Mouse (Mus musculus): ENCODE results near the gene Oit1. TPM values are rescaled to one million over a fixed set of nuclear protein-coding genes. Genes with fewer than 3 reads are reported as not detected.

Gene Oit1
- polyA plus RNA-seq, 1 experiment from 2014 or later: not detected

DNA sequence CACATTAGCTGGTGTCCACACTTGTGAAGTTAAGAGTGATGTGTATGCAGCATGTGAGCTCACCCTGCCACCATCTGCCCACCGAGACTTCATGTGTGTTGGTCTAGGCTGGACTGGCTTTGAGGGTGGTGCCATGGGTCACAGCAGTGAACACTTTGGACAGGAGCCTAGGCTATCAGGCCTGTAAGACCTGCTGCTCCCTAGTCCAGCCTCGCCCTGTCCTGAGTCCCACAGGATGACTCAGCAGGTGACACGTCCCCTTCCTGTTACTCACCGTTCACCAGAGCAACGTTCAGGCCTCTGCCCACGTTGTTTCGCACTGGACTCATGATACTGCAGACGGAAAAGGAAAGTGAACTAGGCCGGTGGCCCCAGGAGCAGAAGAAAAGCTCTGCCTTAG lies 21.7 kb downstream of the Oit1 start:
- no peaks in the 10 kb centered on the region for H3K36me3 ChIP-seq (ENCODE audit: inconsistent target)
- H3K79me2 ChIP-seq (ENCODE audit: inconsistent target): no peaks in the 10 kb centered on the region
- H3K27ac ChIP-seq: no peak overlapping the region
- no peak overlapping the region for H3K4me3 ChIP-seq (ENCODE audit: inconsistent target)
- 36% methylated on average over 9 of the region's 9 CpGs for WGBS (ENCODE audit: missing documents)

DNA sequence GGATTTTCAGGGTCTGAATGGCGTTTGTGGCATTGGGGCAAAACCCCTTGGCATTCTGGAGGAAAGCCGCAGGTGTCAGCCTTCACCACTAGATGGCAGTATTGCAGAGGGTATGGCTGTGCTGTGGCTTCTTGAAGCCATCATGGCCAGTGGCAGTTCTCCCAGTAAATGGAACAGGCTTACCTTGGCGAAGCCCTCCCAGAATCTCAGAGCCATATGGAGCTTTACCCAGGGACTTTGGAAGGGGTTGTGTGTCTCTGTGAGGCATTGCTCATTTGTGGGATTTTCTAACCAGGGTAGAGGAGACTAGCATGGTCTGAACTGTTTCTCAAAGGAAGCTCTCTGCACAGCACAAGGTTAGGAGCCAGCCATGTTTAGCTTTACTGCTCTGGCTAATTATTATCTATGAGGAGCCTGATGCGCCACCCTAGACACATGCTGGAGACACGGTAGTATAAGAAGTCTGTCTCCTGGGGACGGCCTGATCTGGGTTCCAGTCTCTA lies 22.5 kb downstream of the Oit1 start:
- no peaks in the 10 kb centered on the region for H3K79me2 ChIP-seq (ENCODE audit: inconsistent target)
- H3K4me3 ChIP-seq (ENCODE audit: inconsistent target): no peak overlapping the region
- no peaks in the 10 kb centered on the region for H3K36me3 ChIP-seq (ENCODE audit: inconsistent target)
- H3K27ac ChIP-seq: no peak overlapping the region
- 49% methylated on average over 6 of the region's 6 CpGs for WGBS (ENCODE audit: missing documents)

DNA sequence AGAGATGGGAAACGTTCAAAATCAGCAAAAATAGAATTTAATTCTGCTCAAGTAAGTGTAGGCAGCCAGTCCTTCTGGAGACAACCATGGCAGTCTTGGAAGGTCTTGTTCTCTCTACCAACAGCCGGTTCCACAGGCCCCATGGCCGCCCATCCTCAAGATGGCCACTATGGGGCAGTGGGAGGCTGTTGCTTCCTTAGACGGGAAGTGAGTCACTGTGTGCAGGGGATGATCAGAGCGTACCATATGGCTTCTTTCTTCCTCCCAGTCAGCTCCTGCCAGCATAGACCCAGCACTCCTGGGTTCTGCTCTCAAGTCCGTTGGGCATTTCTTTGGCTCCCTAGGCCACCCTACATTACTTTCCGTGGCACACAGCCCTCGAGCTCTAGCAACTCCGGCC lies 29.6 kb downstream of the Oit1 start:
- Histone ChIP-seq H3K27ac (no peak overlapping the region), H3K36me3 (ENCODE audit: inconsistent target) (no peaks in the 10 kb centered on the region), H3K4me3 (ENCODE audit: inconsistent target) (no peak overlapping the region), H3K79me2 (ENCODE audit: inconsistent target) (no peaks in the 10 kb centered on the region)
- 47% methylated on average over 9 of the region's 9 CpGs for WGBS (ENCODE audit: missing documents)

DNA sequence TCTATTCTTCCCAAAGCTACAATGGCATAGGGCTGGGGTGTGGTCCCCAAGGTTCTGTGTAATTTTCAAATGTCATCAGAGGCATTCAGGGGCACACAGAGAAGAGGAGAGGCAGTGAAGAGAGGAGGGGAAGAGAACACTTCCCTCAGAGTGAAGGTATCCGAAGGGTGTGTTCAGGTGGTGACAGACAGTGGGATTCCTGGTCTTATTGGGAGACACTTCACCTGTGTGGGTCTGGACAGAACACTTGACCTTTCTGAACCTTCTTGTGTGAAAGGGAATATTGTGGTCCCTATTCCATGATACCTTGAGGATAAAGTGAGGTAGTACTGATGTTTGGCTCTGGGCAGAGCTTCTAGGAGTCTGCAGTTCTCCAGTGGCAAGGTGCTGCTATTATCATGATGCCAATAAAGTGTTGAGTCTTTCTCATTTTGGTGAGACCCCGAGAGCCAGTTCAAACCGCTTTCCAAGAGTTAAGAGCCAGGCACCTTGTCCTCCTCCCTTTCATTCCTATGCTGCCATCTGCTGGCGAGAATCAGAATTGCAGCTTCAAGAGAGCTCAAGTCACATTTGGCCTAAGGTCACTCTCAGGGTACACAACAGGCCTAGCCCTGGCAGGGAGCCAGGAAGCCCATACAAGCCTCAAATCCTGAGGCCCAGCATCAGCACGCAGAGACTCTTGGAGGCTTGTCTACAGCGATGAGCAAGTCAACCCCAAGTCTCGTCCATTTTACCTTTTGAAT lies 32.1 kb downstream of the Oit1 start:
- no peak overlapping the region for H3K27ac ChIP-seq
- H3K36me3 ChIP-seq (ENCODE audit: inconsistent target): no peaks in the 10 kb centered on the region
- 29% methylated on average over 7 of the region's 7 CpGs for WGBS (ENCODE audit: missing documents)
- no peak overlapping the region for H3K4me3 ChIP-seq (ENCODE audit: inconsistent target)
- H3K79me2 ChIP-seq (ENCODE audit: inconsistent target): no peaks in the 10 kb centered on the region

DNA sequence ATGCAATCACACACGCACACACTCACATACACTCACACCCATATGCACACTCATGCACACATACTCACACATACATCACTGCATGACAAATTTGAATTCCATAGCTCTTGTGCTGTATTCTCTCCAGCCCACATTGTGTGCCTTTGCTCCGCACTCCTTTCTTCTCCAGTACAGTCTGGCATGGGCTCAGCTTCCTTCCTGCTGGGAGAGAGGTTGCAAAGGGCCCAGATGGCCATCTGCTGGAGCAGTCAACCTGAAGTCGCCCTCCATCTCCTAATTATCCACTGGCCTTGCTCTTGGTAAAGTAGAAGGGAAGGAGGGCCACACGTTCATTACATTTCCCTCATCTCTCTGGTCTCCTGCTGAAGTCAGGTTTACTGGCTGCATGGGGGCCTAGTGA lies 33.0 kb downstream of the Oit1 start:
- no peaks in the 10 kb centered on the region for H3K36me3 ChIP-seq (ENCODE audit: inconsistent target)
- 86% methylated on average over 4 of the region's 4 CpGs for WGBS (ENCODE audit: missing documents)
- no peak overlapping the region for H3K27ac ChIP-seq
- no peaks in the 10 kb centered on the region for H3K79me2 ChIP-seq (ENCODE audit: inconsistent target)
- H3K4me3 ChIP-seq (ENCODE audit: inconsistent target): no peak overlapping the region

DNA sequence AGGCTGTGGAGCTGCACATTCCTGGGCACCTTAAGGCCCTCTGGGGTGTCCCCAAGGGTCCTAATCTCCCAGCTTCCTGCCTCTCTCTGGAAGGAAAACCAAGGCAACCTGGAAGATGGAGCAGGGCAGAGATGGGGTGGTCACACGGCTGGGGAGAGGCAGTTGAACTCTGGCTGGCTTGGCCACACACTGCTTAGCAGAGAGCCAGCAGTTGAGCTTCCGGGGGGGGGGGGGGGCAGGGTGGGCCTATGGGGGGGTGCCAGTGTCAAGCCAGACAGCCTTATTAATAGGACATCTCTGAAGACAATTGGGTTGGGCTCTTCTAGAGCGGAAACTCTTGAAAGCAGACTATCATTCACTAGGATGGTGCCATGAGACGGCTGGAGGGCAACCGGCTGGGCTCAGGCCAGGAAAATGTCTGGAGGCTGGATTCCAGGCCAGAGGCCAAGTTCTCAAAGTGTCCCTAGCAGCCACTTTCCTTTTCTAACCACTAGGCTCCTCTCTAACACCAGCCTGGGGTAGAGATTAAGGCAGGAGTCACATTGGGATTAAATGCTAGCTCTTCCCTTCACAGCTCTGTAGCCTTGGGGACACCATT lies 35.9 kb downstream of the Oit1 start:
- no peaks in the 10 kb centered on the region for H3K79me2 ChIP-seq (ENCODE audit: inconsistent target)
- no peak overlapping the region for H3K4me3 ChIP-seq (ENCODE audit: inconsistent target)
- H3K27ac ChIP-seq: no peak overlapping the region
- 84% methylated on average over 4 of the region's 5 CpGs for WGBS (ENCODE audit: missing documents)
- no peaks in the 10 kb centered on the region for H3K36me3 ChIP-seq (ENCODE audit: inconsistent target)

DNA sequence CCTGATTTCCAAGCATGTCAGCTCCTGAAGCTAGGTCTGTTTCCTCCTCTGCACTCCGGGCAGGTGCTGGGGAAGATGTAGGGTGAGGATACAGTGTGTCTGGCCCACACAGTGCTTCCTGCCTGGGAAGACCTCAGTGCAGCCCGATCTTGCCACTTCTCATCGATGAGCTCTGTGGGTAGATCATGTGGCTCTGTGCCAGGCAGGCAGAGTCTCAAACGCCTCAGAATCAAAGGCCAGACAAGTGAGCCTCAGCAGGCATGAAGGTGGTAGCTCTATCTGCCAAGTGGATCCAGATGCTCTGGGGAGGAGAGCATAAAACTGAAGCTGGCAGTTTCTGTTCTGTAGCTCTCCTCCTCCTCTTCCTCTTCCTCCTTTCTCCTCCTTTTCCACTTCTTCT lies 38.3 kb downstream of the Oit1 start:
- no peaks in the 10 kb centered on the region for H3K79me2 ChIP-seq (ENCODE audit: inconsistent target)
- H3K27ac ChIP-seq: no peak overlapping the region
- H3K4me3 ChIP-seq (ENCODE audit: inconsistent target): no peak overlapping the region
- WGBS (ENCODE audit: missing documents): 82% methylated on average over 4 of the region's 4 CpGs
- H3K36me3 ChIP-seq (ENCODE audit: inconsistent target): no peaks in the 10 kb centered on the region

DNA sequence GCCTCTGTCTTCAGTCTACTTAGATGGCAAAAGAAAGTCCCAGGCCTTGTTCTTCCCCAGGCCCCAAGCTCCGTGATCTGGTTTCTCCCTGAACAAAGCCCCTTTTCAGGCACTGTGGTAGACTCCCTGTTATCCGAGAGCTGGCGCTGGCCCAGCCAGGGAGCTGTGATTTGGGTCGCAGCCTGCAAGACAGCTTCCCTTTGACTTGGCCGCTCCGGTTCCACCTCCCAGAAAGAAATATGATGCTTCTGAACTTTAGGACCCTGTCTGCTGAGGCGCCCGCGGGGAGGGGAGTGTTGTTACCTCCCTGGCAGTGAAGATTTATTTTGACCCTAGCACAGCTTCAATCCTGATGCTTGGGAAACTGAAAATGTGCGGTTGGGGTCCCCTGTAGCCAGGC lies 42.6 kb downstream of the Oit1 start:
- 93% methylated on average over 10 of the region's 10 CpGs for WGBS (ENCODE audit: missing documents)
- no peak overlapping the region for H3K27ac ChIP-seq
- H3K4me3 ChIP-seq (ENCODE audit: inconsistent target): no peak overlapping the region
- no peaks in the 10 kb centered on the region for H3K79me2 ChIP-seq (ENCODE audit: inconsistent target)
- no peaks in the 10 kb centered on the region for H3K36me3 ChIP-seq (ENCODE audit: inconsistent target)

DNA sequence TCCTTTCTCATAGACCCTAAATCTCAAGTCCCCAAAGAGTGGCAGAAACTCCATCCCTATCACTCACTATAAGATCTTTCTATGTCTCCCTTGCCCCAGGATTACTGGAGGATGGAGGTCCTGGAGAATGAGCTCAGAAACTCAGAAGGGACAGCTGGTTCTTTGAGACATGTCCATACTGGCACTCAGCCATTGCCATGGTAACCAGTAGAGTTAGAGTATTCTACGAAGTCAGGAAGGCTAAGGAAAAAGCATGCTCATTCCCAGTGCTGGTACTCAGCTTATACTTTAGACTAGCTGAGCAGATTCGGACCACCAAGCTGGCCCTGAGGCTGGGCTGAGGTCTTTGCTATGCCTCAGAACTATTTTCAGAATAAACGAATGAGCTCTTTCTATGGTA lies 44.0 kb downstream of the Oit1 start:
- no peak overlapping the region for H3K27ac ChIP-seq
- no peaks in the 10 kb centered on the region for H3K36me3 ChIP-seq (ENCODE audit: inconsistent target)
- H3K4me3 ChIP-seq (ENCODE audit: inconsistent target): no peak overlapping the region
- H3K79me2 ChIP-seq (ENCODE audit: inconsistent target): no peaks in the 10 kb centered on the region
- WGBS (ENCODE audit: missing documents): 89% methylated on average over 3 of the region's 3 CpGs

DNA sequence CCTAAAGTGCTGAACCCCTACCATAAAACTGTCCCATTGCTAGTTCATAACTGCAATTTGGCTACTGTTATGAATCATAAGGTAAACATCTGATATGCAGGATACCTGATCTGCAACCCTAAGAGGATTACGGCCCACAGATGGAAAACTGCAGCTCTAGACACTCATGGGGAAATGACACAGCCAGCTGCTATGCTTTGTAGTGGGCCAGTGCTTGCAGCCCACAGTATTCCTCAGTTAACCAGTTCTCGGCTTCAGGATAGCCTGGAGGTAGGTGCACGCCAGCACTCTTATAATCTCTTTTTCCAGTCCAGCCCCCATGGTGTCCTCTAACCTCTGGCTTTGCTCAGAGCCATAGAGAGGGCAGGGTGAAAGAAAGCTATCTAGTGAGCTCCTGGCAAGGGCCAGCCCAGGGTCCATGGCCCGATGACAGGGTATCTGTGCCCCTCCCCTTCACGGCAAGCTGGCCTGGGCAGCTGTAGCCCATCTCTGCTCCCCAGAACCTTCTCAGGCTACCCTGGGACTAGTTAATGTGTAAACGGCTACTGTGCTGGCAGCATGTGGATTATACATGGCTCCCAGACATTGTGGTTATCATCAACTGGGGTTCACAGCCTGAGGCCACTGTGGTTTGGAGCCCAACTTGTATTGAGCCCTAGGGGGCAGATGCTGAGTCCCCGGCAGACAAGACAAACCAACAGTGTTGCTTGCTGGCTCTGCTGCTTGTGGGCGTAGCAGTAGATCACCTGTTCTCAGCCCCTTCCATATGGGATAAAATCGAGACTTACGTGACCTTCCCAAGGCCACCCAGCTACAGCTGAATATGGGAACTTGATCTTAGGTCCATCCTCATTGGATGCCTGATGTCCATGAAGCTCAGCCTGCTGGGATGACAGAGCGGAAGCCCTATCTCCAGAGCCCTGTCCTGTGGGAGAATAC lies 46.0 kb downstream of the Oit1 start:
- Histone ChIP-seq H3K36me3 (ENCODE audit: inconsistent target) (no peaks in the 10 kb centered on the region), H3K4me3 (ENCODE audit: inconsistent target) (no peak overlapping the region), H3K79me2 (ENCODE audit: inconsistent target) (no peaks in the 10 kb centered on the region), H3K27ac (no peak overlapping the region)
- WGBS (ENCODE audit: missing documents): 92% methylated on average over 10 of the region's 11 CpGs

DNA sequence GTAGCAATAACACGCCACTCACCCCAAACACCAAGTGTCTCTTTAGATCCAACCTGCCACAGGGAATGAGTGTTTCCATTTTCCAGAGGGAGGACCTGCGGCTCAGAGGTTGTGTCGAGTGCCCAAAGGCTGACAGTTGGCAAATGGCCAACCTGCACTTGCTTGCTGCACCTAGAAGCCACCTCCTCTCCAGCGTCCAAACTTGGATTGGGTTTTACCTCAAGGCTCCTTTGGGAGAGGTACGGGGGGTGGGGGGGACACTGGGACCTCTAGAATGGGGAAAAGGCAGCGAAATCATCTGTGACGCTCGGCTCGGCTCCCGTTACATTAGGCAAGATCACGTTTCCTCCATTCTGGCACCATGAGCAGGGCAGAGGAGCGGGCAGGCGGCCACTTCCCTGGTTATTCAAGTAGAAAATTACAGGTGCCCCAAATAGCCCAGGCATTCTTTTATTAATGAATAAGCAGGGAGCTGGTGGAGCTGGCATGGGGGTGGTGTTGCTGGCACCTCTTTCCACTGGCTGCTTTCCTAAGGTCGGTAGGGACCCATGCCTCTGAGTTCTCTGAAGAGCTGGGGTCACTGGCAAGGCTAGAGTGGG lies 47.1 kb downstream of the Oit1 start:
- no peak overlapping the region for H3K27ac ChIP-seq
- H3K4me3 ChIP-seq (ENCODE audit: inconsistent target): no peak overlapping the region
- no peaks in the 10 kb centered on the region for H3K36me3 ChIP-seq (ENCODE audit: inconsistent target)
- WGBS (ENCODE audit: missing documents): 84% methylated on average over 14 of the region's 14 CpGs
- H3K79me2 ChIP-seq (ENCODE audit: inconsistent target): no peaks in the 10 kb centered on the region

DNA sequence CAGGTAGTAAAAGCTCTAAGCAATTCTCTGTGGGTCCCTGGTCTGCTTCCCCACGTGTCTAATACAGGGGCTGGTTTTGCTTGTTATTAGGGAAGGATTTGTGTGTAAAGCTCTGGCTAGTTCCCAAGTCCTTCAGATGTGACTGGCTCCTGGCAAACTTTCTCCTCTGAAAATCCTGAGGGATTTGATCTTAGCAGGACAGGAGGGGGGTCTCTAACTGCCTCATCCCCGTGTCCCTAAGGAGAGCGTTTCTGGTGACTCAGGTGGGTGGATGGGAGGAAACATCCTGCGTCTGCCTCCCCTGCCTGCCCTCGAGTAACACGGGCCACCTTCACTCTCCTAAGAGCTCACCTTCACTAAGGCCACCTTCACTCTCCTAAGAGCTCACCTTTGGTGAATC lies 48.2 kb downstream of the Oit1 start:
- Histone ChIP-seq H3K27ac (no peak overlapping the region), H3K36me3 (ENCODE audit: inconsistent target) (no peaks in the 10 kb centered on the region), H3K4me3 (ENCODE audit: inconsistent target) (no peak overlapping the region), H3K79me2 (ENCODE audit: inconsistent target) (no peaks in the 10 kb centered on the region)
- WGBS (ENCODE audit: missing documents): 76% methylated on average over 6 of the region's 6 CpGs

DNA sequence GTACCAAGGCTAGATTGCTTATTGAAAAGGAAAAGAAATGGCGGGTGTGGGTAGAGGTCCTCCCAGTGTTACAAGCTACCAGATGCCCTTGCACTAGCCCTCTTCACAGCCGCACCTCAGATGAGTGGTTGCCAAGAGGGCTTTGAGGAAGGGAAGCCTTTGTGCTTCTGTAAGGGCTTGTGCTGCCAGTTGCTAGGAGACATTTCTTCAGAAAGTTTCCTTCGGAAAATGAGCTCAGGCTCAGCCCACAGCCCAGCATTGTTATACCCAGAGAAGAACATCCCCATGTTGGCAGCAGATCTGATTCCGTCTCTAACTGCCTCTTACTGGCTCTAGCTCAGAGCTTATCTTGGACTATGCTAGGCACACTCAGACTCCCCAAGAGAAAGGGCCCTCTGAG lies 49.0 kb downstream of the Oit1 start:
- 91% methylated on average over 4 of the region's 4 CpGs for WGBS (ENCODE audit: missing documents)
- H3K27ac ChIP-seq: no peak overlapping the region
- H3K4me3 ChIP-seq (ENCODE audit: inconsistent target): no peak overlapping the region
- H3K79me2 ChIP-seq (ENCODE audit: inconsistent target): no peaks in the 10 kb centered on the region
- H3K36me3 ChIP-seq (ENCODE audit: inconsistent target): no peaks in the 10 kb centered on the region

DNA sequence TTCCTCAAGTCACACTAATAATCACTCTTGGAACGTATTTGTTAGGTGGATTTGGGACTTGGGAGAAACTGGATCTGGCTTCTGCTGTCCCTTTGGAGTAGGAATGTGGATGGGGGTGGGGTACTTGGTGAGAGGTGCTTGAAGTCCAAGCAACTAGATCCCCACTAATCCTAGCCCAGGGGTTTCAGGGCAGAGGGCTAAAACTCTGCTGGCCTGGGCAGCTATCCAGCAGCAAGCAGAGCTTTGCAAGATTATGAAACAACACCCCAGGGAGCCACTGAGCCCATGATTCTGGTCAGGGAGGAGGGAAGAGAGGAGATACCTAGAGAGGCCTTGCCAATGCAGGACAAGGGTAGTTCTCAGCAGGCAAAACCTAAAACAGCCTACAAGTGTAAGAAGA lies 51.2 kb downstream of the Oit1 start:
- no peak overlapping the region for H3K4me3 ChIP-seq (ENCODE audit: inconsistent target)
- H3K36me3 ChIP-seq (ENCODE audit: inconsistent target): no peaks in the 10 kb centered on the region
- 64% methylated on average over 1 of the region's 1 CpGs for WGBS (ENCODE audit: missing documents)
- no peak overlapping the region for H3K27ac ChIP-seq
- no peaks in the 10 kb centered on the region for H3K79me2 ChIP-seq (ENCODE audit: inconsistent target)
